Mouse (Mus musculus) hindbrain, embryonic 13.5 days (tissue): ENCODE measurements at regions not wholly inside any gene's neighbourhood (a gene's known extent, or its start where the extent isn't known, plus 50 kb on each side); places are given as distances from the start of the nearest gene placed in this dataset.

Experiments used
- ATAC-seq: fragments of 200-750 bp; cut with Nextera tagmentation; 2 replicates; pipeline ENCODE4 v1.8.0; 2017; ENCODE audit warnings: moderate TSS enrichment; ENCODE audit not compliant: low FRiP score
- H3K27ac ChIP-seq: fragments of 300-500 bp; sonication (generic); 2 replicates; pipeline ENCODE4 v1.5.1; 2015; ENCODE audit warnings: inconsistent platforms, mild to moderate bottlenecking, moderate library complexity
- H3K27me3 ChIP-seq: fragments of 300-500 bp; sonication (generic); 2 replicates; pipeline ENCODE4 v1.6.1; 2015; ENCODE audit warnings: mild to moderate bottlenecking, inconsistent platforms
- H3K36me3 ChIP-seq: fragments of 300-500 bp; sonication (generic); 2 replicates; pipeline ENCODE4 v1.6.1; 2015; ENCODE audit warnings: mild to moderate bottlenecking, inconsistent platforms
- H3K4me1 ChIP-seq: fragments of 300-500 bp; sonication (generic); replicated peaks from 2 replicates; pipeline ENCODE4 v1.6.1; 2015; ENCODE audit warnings: inconsistent platforms
- H3K4me2 ChIP-seq: fragments of 300-500 bp; sonication (generic); 2 replicates; pipeline ENCODE4 v1.6.1; 2015; ENCODE audit warnings: inconsistent platforms, mild to moderate bottlenecking, moderate library complexity
- H3K4me3 ChIP-seq: fragments of 300-500 bp; sonication (generic); 2 replicates; pipeline ENCODE4 v1.5.1; 2015; ENCODE audit warnings: mild to moderate bottlenecking, inconsistent platforms
- H3K9ac ChIP-seq: fragments of 300-500 bp; sonication (generic); 2 replicates; pipeline ENCODE4 v1.6.1; 2015; ENCODE audit warnings: mild to moderate bottlenecking, inconsistent platforms
- H3K9me3 ChIP-seq: fragments of 300-500 bp; sonication (generic); 2 replicates; pipeline ENCODE4 v1.6.1; 2016; ENCODE audit warnings: inconsistent platforms
- WGBS: fragments of 180-500 bp; shearing (Covaris S2); methylation state at CpG from one replicate; pipeline ENCODE4 v1.1.7; 2015; 5-methylcytosine and 5-hydroxymethylcytosine counted together

DNA sequence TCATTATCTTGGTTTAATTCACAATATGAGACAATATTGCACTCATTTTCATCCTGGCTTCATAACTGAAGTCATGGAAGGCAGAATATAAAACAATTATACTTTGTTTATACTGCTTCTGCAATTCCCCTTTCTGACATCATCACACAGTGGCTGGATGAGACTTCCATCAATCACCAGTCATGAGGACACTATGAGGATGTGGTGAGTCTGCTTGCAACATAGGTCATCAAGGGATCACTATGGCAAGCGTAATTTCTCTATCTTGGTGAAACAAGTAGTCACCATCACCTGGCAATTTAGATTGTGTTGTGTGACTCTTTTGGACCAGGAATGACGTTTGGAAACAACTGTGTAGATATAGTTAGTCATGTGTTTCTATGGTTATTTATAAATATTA is 134.6 kb downstream of the Hao1 start:
- Histone ChIP-seq H3K27ac (no peak overlapping the region), H3K9me3 (no peaks in the 10 kb centered on the region), H3K4me1 (no peaks in the 10 kb centered on the region), H3K27me3 (no peaks in the 10 kb centered on the region), H3K4me2 (no peak overlapping the region), H3K36me3 (no peaks in the 10 kb centered on the region), H3K9ac (no peak overlapping the region), H3K4me3 (no peak overlapping the region)
- WGBS, result 86% methylated on average over 2 of the region's 2 CpGs
- no peak for ATAC-seq

DNA sequence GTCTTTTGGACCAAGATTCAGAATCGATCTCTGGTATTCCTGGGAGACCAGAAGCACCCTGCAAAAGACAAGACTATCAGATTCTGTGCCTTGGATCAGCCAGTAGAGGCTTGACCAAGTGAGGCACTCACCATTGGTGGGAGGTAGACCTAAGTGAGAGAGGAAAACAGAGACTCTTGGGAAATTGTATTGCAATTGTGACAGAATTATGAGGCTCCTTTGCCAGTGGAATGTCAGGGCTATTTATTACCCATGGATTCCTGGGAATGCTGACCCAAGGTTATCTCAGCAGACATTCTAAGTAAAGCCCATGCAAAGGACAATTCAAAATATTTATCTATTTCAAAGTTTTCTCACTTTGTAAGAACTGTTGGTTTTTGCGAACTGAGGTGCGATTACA is 154.6 kb downstream of the Hao1 start:
- Histone ChIP-seq H3K4me2 (no peak overlapping the region), H3K4me3 (no peak overlapping the region), H3K4me1 (no peaks in the 10 kb centered on the region), H3K9me3 (no peaks in the 10 kb centered on the region), H3K9ac (no peak overlapping the region), H3K27ac (no peak overlapping the region), H3K27me3 (no peaks in the 10 kb centered on the region), H3K36me3 (no peaks in the 10 kb centered on the region)
- 91% methylated on average over 3 of the region's 3 CpGs for WGBS
- ATAC-seq, result no peak

DNA sequence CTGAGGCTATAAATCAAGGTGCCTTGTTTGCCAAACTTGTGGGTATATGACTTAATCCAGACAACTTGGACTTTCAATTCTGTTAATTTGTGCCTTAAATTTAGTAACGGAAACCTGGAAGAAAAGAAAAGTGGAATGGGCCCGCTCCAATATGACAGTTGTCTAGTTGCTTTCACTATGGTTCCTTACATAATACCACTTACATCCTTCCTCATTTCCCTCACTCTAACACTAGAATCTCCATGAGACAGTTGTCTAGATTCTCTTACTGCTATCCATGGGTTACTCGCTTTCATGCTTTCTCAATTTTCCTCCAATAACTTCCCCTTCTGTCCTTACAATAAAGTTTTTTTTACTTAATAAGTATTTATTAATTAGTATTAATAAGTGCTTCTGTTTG is 160.7 kb downstream of the Hao1 start:
- no peak for ATAC-seq
- WGBS, result 92% methylated on average over 3 of the region's 3 CpGs
- Histone ChIP-seq H3K27ac (no peak overlapping the region), H3K9me3 (no peaks in the 10 kb centered on the region), H3K9ac (no peak overlapping the region), H3K4me1 (no peaks in the 10 kb centered on the region), H3K4me3 (no peak overlapping the region), H3K36me3 (no peaks in the 10 kb centered on the region), H3K4me2 (no peak overlapping the region), H3K27me3 (no peaks in the 10 kb centered on the region)

DNA sequence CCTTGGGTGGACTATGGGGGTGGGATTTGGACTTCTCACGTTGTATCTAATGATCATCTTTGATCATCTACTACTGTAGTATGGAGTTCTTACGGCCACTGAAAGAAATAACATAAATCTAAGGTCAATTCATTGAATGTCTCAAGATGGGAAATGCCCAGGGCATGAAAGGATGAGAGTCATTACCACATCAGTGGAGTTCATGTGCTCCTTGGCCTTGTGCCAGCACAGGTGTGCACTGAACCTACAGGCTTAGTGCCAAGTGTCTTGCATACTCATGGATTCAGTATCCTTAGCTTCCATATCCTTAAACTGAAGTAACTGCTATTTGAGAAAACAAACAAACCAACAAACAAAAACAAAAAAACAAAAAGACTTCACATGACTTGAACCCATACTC is 179.1 kb downstream of the Hao1 start:
- Histone ChIP-seq H3K9ac (no peak overlapping the region), H3K9me3 (no peaks in the 10 kb centered on the region), H3K27me3 (no peaks in the 10 kb centered on the region), H3K4me2 (no peak overlapping the region), H3K27ac (no peak overlapping the region), H3K4me1 (no peaks in the 10 kb centered on the region), H3K4me3 (no peak overlapping the region), H3K36me3 (no peaks in the 10 kb centered on the region)
- 72% methylated on average over 2 of the region's 2 CpGs for WGBS
- ATAC-seq, result no peak

DNA sequence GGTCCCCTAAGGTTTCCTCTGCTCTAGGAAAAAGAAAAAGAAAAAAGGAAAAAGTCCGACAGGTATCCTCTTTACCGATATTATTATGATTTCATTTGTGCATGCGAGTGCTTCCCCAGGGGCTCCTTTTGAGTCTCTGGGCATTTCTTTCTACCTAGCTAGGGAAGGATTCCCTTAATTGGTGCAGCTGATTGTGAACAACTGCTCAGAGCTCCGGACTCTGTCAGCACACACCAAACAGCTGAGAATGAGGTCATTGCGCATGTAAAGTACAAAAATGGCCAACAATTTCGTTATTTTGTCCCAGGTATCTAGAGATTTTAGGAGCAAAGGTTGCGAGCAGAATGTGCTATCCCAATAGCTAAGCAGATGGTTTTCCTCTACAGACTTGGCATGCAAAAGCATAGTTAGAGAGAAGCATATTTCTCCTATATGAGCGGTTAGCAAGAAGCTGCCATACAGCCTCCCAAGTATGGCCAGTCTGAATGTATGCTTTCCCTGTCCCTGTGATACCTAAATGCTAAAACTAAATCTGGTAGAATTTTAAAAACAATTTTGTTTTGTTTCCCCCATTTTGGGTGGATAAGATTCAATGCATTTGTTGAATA is 203.2 kb downstream of the Hao1 start:
- Histone ChIP-seq H3K4me2 (0 out of 2 replicates have a peak overlapping the region, but pooled peaks have one; percentile 8), H3K27ac (no peak overlapping the region), H3K4me3 (no peak overlapping the region), H3K4me1 (0 out of 2 replicates have a peak, but pooled peaks cover 5% of the 10 kb centered on the region), H3K27me3 (no peaks in the 10 kb centered on the region), H3K9me3 (no peaks in the 10 kb centered on the region), H3K9ac (no peak overlapping the region), H3K36me3 (no peaks in the 10 kb centered on the region)
- peak; percentile 63; the same call in 1 of the 2 replicates for ATAC-seq
- 75% methylated on average over 8 of the region's 8 CpGs for WGBS

DNA sequence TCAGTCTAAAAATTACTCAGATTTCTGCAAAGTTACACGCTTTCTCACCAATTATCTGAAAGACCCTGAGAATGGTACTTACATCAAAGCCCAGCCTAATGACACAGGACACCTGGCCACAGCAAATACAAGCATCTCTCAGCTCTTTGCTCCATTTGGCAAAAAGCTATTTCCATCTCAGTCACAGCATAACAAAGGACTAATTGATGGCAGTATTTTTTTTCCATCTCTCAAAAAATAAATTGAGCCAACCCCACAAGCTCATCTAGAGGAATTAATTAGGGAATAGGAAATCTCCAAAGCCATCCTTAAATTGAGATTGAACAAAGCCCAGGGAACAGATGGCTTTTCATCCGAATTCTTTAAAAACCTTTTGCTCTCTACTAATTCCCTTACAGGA is 203.7 kb downstream of the Hao1 start:
- Histone ChIP-seq H3K4me1 (0 out of 2 replicates have a peak, but pooled peaks cover 5% of the 10 kb centered on the region), H3K27me3 (no peaks in the 10 kb centered on the region), H3K27ac (no peak overlapping the region), H3K4me3 (no peak overlapping the region), H3K9me3 (no peaks in the 10 kb centered on the region), H3K9ac (no peak overlapping the region), H3K4me2 (0 out of 2 replicates have a peak overlapping the region, but pooled peaks have one; percentile 8), H3K36me3 (no peaks in the 10 kb centered on the region)
- 55% methylated on average over 2 of the region's 2 CpGs for WGBS
- ATAC-seq, result peak; percentile 39; the same call in 1 of the 2 replicates

DNA sequence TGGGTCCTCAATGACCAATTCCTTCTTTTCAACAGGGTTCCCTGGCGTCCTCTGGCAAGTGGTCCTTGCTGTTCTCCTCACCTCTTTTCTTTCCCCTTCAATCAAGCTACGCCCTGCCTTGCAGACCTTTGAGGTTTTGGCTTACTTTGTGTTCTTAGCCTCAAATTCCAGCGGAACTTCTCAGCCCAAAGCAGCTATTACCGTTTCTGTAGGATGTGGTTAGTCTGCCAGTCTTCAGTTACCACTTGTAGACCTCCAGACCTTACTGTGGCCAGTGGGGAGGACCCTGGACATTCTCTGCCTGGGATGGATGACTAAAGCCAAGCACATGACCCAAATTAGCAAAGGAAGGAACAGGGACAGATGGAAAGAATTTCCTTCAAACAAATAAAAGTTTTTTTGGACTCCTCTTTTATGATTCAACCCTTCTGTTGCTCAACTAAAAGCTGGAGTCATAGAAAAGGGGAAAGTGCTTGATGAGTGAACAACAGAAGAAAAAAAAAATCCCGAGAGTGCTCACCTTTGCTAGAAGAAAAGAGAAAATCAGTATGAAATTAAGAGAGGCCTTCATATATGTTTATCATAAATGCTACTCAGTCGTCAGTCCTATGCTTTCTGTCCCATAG is 211.5 kb downstream of the Hao1 start:
- H3K36me3 ChIP-seq, result no peaks in the 10 kb centered on the region
- no peaks in the 10 kb centered on the region for H3K9me3 ChIP-seq
- no peak overlapping the region for H3K4me2 ChIP-seq
- no peak overlapping the region for H3K27ac ChIP-seq
- no peaks in the 10 kb centered on the region for H3K4me1 ChIP-seq
- no peaks in the 10 kb centered on the region for H3K27me3 ChIP-seq
- no peak overlapping the region for H3K4me3 ChIP-seq
- WGBS, result 77% methylated on average over 6 of the region's 6 CpGs
- no peak overlapping the region for H3K9ac ChIP-seq
- no peak for ATAC-seq

DNA sequence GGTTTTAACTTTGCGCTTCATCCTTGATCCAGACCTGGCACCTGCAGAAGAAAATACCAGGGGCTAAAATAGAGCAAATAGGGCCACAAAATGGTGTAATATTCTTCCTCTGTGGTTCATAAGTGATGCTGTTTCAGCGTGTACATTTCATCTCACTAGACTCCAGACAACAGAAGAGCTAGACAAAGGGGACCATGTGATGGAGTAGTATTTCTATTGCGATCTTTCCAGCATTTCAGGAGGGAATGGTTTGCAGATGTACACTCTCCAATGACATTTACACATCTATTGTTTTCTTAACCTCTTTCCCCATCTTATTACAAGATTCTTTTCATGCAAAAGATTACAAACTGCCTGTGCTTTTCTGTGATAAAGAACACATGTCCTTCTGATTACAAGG is 246.1 kb downstream of the Hao1 start:
- H3K4me2 ChIP-seq, result no peak overlapping the region
- no peak overlapping the region for H3K9ac ChIP-seq
- no peak overlapping the region for H3K27ac ChIP-seq
- H3K4me1 ChIP-seq, result no peaks in the 10 kb centered on the region
- 87% methylated on average over 3 of the region's 3 CpGs for WGBS
- no peaks in the 10 kb centered on the region for H3K27me3 ChIP-seq
- H3K36me3 ChIP-seq, result no peaks in the 10 kb centered on the region
- H3K9me3 ChIP-seq, result no peaks in the 10 kb centered on the region
- ATAC-seq, result no peak
- H3K4me3 ChIP-seq, result no peak overlapping the region

DNA sequence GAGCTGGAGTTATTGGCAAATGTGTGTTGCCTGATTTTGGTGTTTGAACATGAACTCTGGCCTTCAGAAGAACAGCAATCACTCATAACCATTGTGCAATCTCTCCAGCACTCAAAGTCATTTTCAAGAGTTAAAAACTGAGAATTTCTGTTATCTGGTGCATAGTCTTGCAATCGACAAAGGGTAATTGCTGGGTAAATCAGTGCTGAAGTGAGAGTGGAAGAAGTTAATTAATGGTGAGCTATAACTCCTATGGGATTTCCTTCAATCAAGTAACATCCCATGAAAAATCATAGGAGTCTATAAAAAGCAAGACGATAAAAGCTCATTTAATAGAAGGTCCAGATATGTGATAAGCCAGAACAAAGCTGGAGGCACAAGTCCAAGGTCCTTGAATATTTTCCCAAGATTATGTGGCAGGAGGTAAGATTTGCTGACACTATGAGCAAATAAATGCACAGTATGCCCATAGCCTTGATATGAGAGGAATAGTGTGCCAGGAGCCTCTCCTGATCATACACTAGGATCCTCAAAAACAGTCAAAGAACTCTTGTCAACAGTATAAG is 264.0 kb downstream of the Hao1 start:
- ATAC-seq, result no peak
- Histone ChIP-seq H3K27me3 (no peaks in the 10 kb centered on the region), H3K4me2 (no peak overlapping the region), H3K9ac (no peak overlapping the region), H3K27ac (no peak overlapping the region), H3K9me3 (no peaks in the 10 kb centered on the region), H3K4me1 (no peaks in the 10 kb centered on the region), H3K36me3 (no peaks in the 10 kb centered on the region), H3K4me3 (no peak overlapping the region)
- WGBS, result 90% methylated on average over 2 of the region's 2 CpGs

DNA sequence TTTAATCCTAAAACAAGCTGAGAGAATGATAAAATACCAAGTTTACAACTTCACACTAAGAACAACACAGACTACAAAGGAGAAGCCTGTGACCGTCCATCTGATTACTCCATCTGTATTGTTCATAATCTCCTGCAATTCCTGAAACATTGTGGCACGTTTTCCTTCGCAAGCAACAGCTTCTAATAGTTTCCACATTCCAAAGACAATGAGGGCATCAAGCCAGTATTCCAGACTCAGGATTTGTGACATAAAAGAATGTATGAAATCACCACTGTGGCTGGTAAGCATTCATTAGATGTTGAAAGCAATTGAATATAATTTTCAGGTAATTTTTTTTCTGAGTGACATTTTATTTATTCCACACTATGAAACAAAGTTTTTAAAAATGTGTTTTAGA is 278.3 kb downstream of the Hao1 start:
- H3K27ac ChIP-seq, result no peak overlapping the region
- no peak overlapping the region for H3K4me3 ChIP-seq
- H3K36me3 ChIP-seq, result no peaks in the 10 kb centered on the region
- no peak overlapping the region for H3K9ac ChIP-seq
- H3K27me3 ChIP-seq, result no peaks in the 10 kb centered on the region
- H3K4me2 ChIP-seq, result no peak overlapping the region
- no peak for ATAC-seq
- no peaks in the 10 kb centered on the region for H3K4me1 ChIP-seq
- WGBS, result 53% methylated on average over 3 of the region's 3 CpGs
- H3K9me3 ChIP-seq, result no peaks in the 10 kb centered on the region

DNA sequence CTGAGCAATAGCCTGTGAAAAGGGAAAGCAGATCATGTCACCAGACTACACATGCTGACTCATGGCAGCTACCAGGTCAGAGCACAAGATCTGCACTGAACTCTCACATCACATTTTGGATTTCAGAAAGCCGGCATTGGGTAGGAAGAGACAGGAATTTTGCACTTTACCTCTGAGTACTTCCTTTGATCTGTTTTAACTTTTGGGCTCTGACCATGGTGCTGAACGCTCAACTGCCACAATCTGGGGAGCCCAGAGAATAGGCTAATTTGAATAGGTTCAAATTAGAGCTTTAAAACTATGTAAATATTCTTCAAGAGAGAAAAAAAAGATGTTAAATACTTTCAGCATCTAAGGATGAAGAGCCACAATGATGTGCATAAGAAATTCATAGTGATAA is 285.7 kb downstream of the Hao1 start:
- Histone ChIP-seq H3K27me3 (no peaks in the 10 kb centered on the region), H3K4me2 (no peak overlapping the region), H3K4me1 (no peaks in the 10 kb centered on the region), H3K9ac (no peak overlapping the region), H3K4me3 (no peak overlapping the region), H3K36me3 (no peaks in the 10 kb centered on the region), H3K27ac (no peak overlapping the region), H3K9me3 (no peaks in the 10 kb centered on the region)
- no peak for ATAC-seq
- 47% methylated on average over 2 of the region's 2 CpGs for WGBS
